Mouse (Mus musculus) kidney, adult 8-10 months (tissue): Measurements from ENCODE around the gene Stx8.

Experiments
- DNase-seq, 2 experiments: peaks; one replicate each; pipeline ENCODE4 v3.0.0; 2022

Stx8 gene

GRCm38 (mm10) chr11:67983564-67983963, 17.6 kb downstream of the Stx8 start:
- DNase-seq = no peak

DNA sequence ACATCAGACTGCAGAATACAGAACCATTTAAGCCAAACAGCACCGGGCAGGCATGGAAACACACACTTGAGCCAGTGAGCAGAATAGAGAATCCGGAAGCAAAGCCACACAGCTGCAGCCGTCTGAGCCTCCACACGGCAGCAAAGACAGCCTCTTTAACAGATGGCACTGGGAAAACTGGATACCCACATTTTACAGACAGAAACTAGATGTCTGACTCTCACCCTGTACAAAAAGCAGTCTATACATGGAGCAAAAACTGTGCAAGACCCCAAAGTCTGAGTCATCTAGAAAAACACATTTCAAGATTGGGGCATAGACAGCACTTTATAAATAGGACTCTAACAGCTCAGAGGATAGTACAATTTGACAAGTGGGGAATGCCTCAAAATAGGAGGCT, 25.2 kb downstream of the Stx8 start:
- DNase-seq = no peak

GRCm38 (mm10) chr11:67995965-67996364, 30.0 kb downstream of the Stx8 start:
- DNase-seq = no peak

DNA sequence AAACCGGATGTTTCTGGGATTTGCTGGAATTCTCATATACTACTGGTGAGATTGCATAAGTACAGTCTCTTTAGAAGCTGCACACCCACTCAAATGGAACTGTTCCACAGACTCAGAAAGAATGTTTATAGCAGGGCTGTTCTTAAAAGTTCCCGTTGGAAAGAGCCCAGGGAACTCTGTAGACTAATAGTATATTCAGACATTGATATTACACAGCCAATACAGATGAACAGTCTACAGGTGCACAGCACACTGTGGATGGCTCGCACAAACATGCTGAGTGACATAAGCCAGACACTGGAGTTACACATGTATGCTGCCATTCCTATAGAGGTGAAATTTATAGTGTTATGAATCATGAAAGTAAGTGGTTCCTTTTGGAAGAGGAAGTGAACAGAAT, 32.9 kb downstream of the Stx8 start:
- DNase-seq = no peak

DNA sequence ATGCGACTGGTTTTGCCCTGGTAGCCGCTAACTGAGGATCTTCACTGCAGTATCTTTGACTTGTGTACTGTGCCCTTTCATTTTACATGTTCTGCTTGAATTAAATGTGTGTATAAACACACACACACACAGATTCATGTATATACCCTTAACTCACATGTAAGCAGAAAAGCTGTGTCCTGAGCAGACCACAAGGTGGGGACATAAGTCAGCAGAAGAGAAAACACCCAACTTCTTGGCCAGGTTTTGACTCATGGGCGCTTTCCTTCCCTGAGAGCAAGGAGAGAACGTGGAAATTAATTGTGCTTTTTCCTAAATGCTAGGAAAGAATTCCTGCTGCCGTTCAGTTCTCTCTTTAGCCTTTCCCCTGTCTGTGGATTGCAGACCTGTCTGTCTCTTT, 33.6 kb downstream of the Stx8 start:
- DNase-seq = no peak

DNA sequence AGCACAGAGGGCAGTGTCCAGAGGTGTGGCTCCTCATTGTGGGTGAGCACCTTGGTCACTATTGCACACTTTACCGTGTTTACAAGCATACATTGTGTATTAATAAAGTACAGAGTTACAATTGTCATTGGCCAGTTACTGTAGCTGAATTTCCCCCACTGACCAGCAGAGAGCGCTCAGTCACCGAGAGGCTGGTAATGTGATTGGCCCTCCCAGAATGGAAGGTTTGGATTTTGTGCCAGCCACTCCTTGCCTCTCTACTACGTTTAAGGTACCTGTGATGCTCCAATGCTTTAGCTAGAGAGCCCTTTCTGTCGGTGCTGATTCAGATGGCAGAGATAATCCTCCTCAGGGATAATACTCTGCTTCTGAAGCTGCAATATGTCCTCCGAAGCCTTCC, 38.2 kb downstream of the Stx8 start:
- peak; percentile 28 to 72 for DNase-seq

- no peak for DNase-seq
Observed at GRCm38 (mm10) chr11:68006216-68006789, 40.3 kb downstream of the Stx8 start.

DNA sequence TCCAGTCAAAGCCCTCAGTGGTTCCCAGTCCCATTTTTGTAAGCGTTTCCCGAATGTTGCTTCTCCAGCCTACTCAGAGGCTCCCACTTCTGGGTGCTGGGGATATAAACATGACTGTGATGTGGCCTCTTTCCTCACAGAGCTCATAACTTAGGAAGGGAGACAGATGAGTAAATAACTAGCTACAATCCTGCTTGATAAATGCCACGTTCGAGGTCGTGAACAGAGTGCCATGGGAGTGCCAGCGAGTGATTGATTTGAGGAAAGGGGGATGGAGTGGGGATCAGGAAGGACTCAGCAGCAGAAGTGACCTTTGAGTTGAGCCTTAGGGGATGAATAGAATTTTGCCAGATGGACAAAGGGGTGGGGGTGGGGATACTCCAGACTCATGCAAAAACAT, 41.7 kb downstream of the Stx8 start:
- no peak for DNase-seq

GRCm38 (mm10) chr11:68009377-68009776, 43.4 kb downstream of the Stx8 start:
- no peak for DNase-seq

GRCm38 (mm10) chr11:68012207-68012606, 46.2 kb downstream of the Stx8 start:
- no peak for DNase-seq

DNA sequence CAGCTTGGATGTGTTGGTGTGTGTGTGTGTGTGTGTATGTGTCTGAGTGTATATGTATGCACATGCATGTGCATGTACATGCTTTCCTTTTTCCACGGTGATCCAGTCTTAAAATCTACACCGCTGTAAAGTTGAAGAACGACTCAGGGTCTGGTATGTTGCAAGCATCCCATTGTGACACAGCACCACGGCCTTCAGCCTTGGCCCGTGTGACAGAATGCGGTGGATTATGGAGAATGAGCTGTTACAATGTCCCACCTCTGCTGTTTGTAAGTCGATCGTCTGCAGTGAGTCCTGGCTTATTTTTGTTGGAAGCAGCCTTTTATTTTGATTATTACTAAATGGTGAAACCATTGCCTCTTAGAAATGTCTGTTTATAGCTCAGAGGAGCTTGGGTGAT, 52.2 kb downstream of the Stx8 start:
- no peak for DNase-seq

- no peak for DNase-seq
Observed at GRCm38 (mm10) chr11:68019156-68019555, 53.2 kb downstream of the Stx8 start.

DNA sequence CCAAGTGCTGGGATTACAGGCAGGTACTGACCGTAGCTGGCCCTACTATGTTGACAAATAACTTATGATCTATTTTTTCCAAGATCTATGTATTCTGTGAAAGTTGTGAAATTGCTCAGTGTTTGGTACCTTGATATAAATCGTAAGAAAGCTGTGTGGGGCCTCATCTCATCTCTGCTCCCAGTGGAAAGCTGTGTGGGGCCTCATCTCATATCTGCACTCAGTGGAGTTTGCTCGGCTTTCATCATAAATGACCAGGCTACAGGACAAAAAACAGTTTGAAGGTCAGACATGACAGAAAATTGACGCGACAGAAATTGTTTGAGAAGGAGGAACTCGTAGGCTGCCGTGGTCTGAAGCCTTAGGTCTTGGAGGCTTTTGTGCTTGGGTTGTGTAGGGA, 56.0 kb downstream of the Stx8 start:
- DNase-seq = no peak

DNA sequence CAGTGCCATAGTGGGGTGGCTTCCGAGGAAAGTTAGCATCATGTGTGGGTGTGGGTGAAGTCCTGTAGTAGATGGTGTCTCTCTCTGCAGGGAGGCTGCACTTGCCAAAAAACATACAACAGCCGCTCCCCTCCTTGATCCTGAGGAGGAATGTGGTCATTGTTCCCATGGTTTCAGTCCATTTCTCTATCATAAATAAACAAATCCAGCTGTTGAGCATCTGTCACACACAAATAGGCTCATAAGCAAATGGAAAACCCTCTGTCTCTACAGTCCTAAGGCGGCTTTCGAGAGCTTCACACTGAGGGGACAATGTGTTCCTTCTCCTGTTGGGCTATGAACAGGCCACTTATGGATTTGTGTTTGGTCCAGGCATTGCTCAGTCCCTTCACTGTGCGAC, 56.9 kb downstream of the Stx8 start:
- no peak for DNase-seq

DNA sequence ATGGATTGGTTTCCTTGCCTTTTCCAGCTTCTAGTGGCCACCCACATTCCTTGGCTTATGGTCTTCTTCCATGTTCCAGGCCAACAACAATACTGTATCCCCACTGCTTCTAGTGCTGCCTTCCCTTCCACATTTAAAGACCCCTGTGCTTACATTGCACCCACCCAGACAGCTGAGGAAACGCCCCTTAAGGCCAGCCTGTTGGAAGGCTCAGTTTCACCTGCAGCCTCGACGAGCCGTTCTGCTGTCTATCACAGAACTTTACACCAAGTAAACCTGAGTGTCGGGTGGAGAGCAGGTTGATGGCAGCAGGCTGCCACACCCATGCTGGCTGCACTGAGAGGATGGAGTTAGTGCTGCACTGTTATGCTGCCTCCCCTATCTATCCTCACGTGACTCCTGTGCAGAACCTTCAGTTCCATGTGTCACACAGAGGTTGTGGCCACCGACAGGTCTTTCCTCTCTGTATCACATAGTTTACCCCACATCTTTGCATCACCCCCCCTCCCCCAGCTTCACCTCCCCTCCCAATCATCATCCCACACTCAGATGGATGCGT, 57.9 kb downstream of the Stx8 start:
- DNase-seq = no peak

GRCm38 (mm10) chr11:68026590-68026989, 60.6 kb downstream of the Stx8 start:
- DNase-seq = no peak

DNA sequence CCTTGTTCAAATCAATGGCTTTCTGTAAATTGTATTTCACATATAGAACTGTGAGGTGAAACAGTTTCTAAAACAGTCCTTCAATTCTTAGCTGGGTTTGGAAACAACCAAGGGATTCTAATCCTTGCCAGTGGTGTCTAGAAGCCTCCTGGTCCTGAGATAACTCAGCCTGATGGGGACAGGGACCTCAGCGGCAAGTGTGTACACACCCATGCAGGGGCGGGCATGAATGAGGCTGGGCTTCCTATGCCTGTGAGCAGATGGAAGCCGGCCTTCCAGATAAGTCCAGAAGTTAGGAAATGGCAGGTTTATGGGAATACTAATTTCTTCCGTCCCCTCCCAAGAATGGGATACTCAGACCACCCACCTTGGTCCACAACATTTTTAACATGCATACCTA, 63.1 kb downstream of the Stx8 start:
- no peak for DNase-seq

DNA sequence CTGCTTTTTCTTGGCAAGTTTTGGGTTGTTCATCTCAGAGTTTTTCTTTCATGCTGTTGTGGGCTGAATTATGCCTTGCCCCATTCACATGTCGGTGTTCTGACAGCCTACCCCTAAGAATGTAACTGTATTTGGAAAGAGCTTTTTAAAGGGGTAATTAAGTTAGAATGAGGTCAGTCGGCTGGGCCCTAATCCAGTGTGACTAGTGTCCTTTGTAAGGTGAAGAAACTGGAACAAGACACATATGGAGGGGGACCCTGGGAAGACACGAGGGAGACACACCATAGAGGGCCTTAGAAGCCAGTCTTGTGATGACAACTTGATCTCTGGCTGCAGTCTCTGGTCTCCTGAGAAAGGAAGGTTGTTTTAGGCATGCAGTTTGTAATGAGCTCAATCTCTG, 63.9 kb downstream of the Stx8 start:
- DNase-seq = no peak

- peak; percentile 7 to 31 for DNase-seq
Observed at GRCm38 (mm10) chr11:68030771-68031170, 64.8 kb downstream of the Stx8 start.

DNA sequence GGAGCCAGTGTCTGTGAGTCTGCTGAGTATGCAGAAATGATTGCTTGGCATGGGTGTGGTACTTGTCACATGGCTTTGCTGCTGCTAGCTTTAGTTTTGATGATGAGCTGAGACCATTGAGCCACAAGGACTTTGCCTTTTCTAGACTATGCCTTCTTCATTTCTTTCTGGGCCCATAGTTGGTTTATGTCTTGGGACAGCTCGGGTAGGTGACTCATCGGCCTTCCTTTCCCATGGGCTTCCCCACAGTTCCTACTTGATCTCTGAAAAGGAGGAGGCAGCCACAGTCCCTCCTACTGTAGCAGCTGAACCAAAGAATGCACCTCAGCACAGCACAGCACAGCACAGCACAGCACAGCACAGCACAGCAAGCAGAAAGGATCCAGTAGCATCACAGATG, 66.5 kb downstream of the Stx8 start:
- DNase-seq = no peak

DNA sequence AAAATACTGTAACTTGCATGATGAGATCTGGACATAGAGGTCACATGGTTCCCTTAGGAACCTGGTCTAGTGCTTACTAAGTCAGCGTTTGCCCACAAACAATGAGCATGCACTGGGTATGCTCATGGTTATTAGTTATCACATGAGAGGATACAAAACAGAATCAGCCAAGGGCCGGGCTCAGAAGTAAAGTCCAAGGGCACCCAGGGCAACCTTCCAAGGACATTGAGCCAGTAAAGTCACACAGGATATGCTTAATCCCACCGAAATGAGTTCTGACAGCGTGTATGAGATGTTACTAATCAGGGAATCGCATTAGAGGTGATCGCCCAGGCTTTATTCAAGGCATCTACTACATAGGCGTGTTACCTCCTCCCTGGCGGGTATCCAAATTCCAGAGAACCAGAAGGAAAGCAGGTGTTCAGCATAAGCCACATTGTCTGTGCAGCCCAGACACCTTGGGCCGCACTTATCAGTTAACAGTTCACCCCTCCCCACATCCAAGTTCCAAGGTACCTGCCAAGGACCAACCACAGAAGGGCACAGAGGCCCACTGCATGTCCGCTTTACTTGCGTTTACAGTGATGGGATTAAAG, 67.4 kb downstream of the Stx8 start:
- DNase-seq = no peak

GRCm38 (mm10) chr11:68034422-68034821, 68.4 kb downstream of the Stx8 start:
- DNase-seq = no peak

DNA sequence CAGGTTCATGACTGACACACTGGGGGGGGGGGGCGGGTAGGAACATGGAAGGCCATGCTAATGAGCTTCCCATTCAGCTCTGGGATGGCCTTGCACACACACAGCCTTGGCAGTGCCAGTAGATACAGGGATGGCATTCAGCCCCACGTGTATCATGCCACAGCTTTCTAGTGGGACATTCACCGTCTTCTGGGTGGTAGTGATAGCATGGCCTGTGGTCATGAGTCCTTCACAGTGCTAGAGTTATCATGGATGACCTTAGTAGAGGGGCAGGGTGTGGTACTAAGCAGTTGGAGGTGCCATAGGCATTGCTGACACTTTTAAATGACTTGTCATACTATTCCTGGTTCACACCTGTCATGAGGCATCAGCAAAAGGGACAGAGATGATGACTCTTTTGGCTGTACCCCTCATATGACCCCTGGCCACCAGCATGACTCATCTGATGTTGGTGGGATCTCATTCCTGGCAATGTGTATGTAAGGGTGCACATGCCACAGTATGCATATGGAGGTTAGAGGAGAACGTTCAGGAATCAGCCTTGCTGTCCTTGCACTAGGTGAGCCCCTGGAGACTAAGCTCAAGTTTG, 69.4 kb downstream of the Stx8 start:
- no peak for DNase-seq

- DNase-seq = no peak
Observed at GRCm38 (mm10) chr11:68036133-68036959, 70.4 kb downstream of the Stx8 start.
